Mouse (Mus musculus): ENCODE measurements at regions not wholly inside any gene's neighbourhood (a gene's known extent, or its start where the extent isn't known, plus 50 kb on each side); places are given as distances from the start of the nearest gene placed in this dataset.

DNA sequence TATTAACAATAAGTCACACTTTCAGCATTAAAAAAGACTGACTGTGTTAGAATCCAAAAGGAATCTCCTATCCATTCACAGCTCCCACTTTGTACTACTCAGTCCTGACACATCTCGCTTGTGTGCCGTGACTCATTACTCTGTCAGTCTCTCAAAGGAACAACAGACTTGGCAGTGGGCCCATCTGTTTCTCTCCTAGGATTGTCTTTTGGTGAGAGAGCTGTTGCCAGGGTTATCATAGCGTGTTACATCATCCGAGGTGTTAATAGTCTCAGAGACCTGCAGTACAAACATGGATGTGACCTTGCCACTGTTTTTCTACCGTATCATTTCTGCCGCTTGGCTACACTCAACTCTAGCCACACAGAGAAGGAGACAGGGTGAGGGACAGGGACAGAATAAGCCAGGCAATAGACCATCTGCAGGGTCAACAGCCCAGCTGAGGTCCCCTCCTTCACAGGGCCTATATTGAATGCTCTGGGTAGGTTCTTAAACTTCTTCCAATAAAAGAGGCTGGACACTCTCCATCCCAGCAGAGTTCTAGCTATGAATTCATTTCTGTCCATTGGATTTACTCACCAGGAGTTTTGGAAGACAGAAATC lies 227.2 kb upstream of the Prdm1 start:
- H3K9ac ChIP-seq = no peak overlapping the region
- H3K9me3 ChIP-seq (replicated peaks) = no peaks in the 10 kb centered on the region
- no peaks in the 10 kb centered on the region for H3K4me1 ChIP-seq (replicated peaks)
- H3K27ac ChIP-seq = no peak overlapping the region
- H3K36me3 ChIP-seq = no peaks in the 10 kb centered on the region
- 68% methylated on average over 6 of the region's 6 CpGs for WGBS (ENCODE audit: insufficient replicate concordance)
- no peak for DNase-seq
- H3K27me3 ChIP-seq = no peaks in the 10 kb centered on the region; the same call in 1 of the 2 replicates
- ATAC-seq (ENCODE audit: low read depth) = no peak
- H3K4me3 ChIP-seq (replicated peaks) = no peak overlapping the region
- H3K4me2 ChIP-seq = no peak overlapping the region

DNA sequence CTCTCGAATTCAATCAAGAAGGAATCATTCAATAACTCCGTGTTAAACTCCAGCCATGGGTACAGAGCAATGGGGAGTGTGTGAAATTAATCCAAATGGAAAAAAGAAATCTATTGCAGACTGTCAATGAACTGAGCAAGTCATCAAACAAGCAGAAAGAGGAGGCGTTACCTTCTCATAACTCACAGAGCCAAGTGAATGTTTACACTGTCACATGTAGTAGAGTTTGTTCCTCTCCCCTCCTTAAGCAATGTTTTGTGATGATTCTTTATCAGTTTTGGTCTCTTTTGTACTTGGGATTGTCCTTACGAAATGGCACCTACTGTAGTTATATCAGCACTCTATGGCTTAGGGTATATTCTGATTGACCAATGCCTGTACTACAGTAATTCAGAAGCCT lies 226.6 kb upstream of the Prdm1 start:
- H3K9ac ChIP-seq = no peak overlapping the region
- no peak for DNase-seq
- ATAC-seq (ENCODE audit: low read depth) = no peak
- H3K9me3 ChIP-seq (replicated peaks) = no peaks in the 10 kb centered on the region
- no peaks in the 10 kb centered on the region; the same call in 1 of the 2 replicates for H3K27me3 ChIP-seq
- 48% methylated on average over 4 of the region's 4 CpGs for WGBS (ENCODE audit: insufficient replicate concordance)
- H3K27ac ChIP-seq = no peak overlapping the region
- H3K4me1 ChIP-seq (replicated peaks) = no peaks in the 10 kb centered on the region
- H3K4me3 ChIP-seq (replicated peaks) = no peak overlapping the region
- H3K4me2 ChIP-seq = no peak overlapping the region
- H3K36me3 ChIP-seq = no peaks in the 10 kb centered on the region

DNA sequence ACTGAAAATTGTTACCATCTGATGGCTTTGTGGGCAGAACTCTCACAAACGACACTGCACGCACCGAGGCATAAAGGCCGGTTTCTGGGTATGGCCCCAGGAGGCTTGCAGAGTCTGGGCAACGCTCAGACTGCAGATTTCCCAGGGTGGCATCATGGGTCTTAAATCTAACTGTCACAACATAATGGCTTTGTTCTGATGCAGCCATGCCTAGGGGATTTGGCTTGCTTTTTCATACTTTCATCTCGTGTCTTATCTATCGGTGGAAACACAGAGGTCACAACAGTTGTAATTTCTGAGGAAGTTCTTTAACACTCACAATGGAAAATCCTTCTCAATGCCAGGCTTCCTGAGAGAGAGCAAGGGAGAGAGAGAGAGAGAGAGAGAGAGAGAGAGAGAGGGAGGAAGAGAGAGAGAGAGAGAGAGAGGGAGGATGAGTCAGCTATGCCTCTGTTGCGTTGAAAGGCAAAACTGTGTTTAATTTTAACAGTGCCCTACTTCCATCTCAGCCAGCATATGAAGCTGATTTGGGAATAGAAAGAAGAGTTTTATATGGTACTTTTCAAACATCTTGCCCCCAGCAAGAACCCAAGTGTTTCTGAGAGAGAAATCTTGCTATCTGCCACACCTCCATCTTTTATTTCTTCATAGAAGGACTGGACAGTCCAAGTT lies 224.6 kb upstream of the Prdm1 start:
- Histone ChIP-seq H3K4me3 (replicated peaks) (no peak overlapping the region), H3K36me3 (no peaks in the 10 kb centered on the region), H3K4me2 (no peak overlapping the region), H3K4me1 (replicated peaks) (no peaks in the 10 kb centered on the region), H3K27ac (no peak overlapping the region), H3K9ac (no peak overlapping the region), H3K9me3 (replicated peaks) (no peaks in the 10 kb centered on the region), H3K27me3 (no peaks in the 10 kb centered on the region; the same call in 1 of the 2 replicates)
- ATAC-seq (ENCODE audit: low read depth) (no peak), DNase-seq (no peak)
- WGBS (ENCODE audit: insufficient replicate concordance) = 68% methylated on average over 8 of the region's 8 CpGs

DNA sequence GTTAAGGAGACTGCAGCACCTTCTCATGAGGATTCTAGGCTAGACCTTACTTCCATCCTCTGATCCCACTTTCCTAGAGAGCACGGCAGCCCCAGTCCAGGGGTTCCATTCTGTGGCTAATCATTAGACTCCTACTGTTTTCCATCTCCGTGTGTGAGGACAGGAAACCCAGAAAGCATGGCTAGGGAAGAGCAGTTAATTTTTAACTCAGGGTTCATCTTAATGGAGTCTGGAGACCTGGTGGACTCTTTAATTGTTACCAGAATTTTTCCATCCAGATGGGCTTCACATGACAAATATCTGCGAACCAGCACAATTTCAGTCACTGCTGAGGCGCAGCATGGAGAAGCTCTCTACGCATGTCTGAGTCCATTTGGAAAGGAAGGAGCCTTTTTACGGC lies 222.8 kb upstream of the Prdm1 start:
- no peak overlapping the region for H3K4me3 ChIP-seq (replicated peaks)
- H3K36me3 ChIP-seq = no peaks in the 10 kb centered on the region
- ATAC-seq (ENCODE audit: low read depth) = no peak
- H3K27me3 ChIP-seq = no peaks in the 10 kb centered on the region
- no peak overlapping the region for H3K4me2 ChIP-seq
- DNase-seq = no peak
- no peak overlapping the region for H3K27ac ChIP-seq
- H3K4me1 ChIP-seq (replicated peaks) = no peaks in the 10 kb centered on the region
- 74% methylated on average over 6 of the region's 6 CpGs for WGBS (ENCODE audit: insufficient replicate concordance)
- H3K9ac ChIP-seq = no peak overlapping the region
- no peaks in the 10 kb centered on the region for H3K9me3 ChIP-seq (replicated peaks)

DNA sequence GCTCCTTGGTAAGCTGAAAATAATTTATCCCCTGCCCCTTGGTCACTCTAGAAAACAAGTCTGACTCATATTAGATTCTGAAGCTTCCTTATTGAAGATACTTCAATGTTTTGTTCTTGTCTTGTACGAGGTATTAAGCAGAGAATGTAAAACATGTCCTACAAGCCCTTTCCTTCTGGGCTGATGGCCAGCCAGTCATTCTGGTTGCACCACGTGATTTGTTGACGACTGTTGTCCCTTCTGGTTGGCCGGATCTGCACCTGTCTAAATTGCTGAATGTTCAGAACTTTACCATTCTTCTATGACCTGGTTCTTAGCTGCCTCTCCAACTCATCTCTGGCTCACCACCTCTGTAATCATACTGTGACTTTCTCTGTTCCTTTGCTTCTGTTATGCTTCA lies 220.9 kb upstream of the Prdm1 start:
- H3K4me2 ChIP-seq = no peak overlapping the region
- H3K4me1 ChIP-seq (replicated peaks) = no peaks in the 10 kb centered on the region
- H3K4me3 ChIP-seq (replicated peaks) = no peak overlapping the region
- H3K9ac ChIP-seq = no peak overlapping the region
- H3K27me3 ChIP-seq = no peaks in the 10 kb centered on the region
- H3K27ac ChIP-seq = no peak overlapping the region
- DNase-seq = no peak
- H3K36me3 ChIP-seq = no peaks in the 10 kb centered on the region
- 55% methylated on average over 4 of the region's 4 CpGs for WGBS (ENCODE audit: insufficient replicate concordance)
- ATAC-seq (ENCODE audit: low read depth) = no peak
- H3K9me3 ChIP-seq (replicated peaks) = no peaks in the 10 kb centered on the region

DNA sequence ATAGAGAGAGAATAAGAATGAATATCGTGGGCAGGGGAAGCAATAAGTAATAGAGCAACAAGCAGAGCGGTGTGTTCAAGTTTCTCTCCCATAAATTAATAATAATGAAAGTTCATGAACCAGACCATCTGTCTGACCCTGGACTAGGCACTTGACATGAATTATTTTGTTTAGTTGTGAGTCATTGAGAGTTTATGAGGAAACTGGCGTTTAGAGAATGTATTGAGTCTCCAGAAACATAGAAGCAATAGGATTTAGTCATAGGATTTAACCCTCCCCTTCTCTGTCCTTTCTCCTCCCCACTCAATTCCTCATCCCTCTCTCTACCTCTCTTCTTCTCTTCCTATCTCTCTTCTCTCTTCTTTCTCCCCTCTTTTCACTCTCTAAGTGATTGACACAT lies 219.1 kb upstream of the Prdm1 start:
- Histone ChIP-seq H3K36me3 (no peaks in the 10 kb centered on the region), H3K9ac (no peak overlapping the region), H3K4me2 (no peak overlapping the region), H3K4me3 (replicated peaks) (no peak overlapping the region), H3K27me3 (no peaks in the 10 kb centered on the region), H3K4me1 (replicated peaks) (no peaks in the 10 kb centered on the region), H3K27ac (no peak overlapping the region), H3K9me3 (replicated peaks) (no peaks in the 10 kb centered on the region)
- DNase-seq (no peak), ATAC-seq (ENCODE audit: low read depth) (no peak)
- 65% methylated on average over 3 of the region's 3 CpGs for WGBS (ENCODE audit: insufficient replicate concordance)

DNA sequence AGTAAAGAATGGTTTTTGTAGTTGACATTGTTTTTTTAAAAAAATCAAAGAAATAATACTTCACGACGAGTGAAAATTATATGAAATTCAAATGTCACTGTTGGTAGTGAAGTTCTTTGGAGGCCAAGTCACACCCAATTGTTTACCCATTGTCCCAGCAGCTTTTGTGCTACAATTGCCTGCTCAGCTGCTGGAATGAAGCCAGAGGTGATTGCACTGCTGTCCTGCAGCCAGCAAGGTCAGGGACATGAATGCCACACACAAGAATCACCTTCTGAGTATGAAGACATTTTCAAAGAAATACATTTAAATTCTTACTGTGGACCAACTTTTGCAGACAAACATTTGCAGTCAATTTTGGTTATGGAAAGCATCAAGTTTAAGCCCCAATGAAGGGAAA lies 215.9 kb upstream of the Prdm1 start:
- DNase-seq (no peak), ATAC-seq (ENCODE audit: low read depth) (no peak)
- WGBS (ENCODE audit: insufficient replicate concordance) = 71% methylated on average over 2 of the region's 2 CpGs
- H3K4me1 ChIP-seq (replicated peaks) = no peaks in the 10 kb centered on the region
- H3K27ac ChIP-seq = no peak overlapping the region
- H3K4me2 ChIP-seq = no peak overlapping the region
- H3K27me3 ChIP-seq = no peaks in the 10 kb centered on the region
- no peak overlapping the region for H3K4me3 ChIP-seq (replicated peaks)
- H3K9ac ChIP-seq = no peak overlapping the region
- no peaks in the 10 kb centered on the region for H3K36me3 ChIP-seq
- H3K9me3 ChIP-seq (replicated peaks) = no peaks in the 10 kb centered on the region

DNA sequence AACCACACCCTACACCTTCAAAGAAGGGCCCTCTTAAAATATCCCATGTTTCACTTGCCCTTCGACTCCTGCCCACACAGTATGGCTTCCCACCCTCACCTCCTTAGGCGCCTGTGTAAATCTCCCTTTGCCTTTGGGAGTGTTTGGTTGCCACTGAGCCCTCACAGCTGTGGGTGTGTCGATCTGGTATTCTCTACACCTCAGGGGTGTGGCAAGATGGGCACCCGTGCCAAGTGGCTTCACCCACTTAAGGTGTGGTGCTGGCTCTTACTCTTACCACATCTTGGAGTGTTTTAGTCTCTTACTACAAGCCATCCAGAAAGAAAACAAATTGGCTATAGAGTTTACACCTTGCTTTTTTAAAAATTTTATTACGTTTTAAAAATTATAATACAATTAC lies 205.3 kb upstream of the Prdm1 start:
- Histone ChIP-seq H3K9me3 (replicated peaks) (no peaks in the 10 kb centered on the region), H3K9ac (no peak overlapping the region), H3K4me2 (no peak overlapping the region), H3K27me3 (no peaks in the 10 kb centered on the region), H3K36me3 (no peaks in the 10 kb centered on the region), H3K27ac (no peak overlapping the region), H3K4me3 (replicated peaks) (no peak overlapping the region), H3K4me1 (replicated peaks) (no peaks in the 10 kb centered on the region; the same call in 1 of the 2 replicates)
- DNase-seq = no peak
- 64% methylated on average over 5 of the region's 5 CpGs for WGBS (ENCODE audit: insufficient replicate concordance)
- no peak for ATAC-seq (ENCODE audit: low read depth)

DNA sequence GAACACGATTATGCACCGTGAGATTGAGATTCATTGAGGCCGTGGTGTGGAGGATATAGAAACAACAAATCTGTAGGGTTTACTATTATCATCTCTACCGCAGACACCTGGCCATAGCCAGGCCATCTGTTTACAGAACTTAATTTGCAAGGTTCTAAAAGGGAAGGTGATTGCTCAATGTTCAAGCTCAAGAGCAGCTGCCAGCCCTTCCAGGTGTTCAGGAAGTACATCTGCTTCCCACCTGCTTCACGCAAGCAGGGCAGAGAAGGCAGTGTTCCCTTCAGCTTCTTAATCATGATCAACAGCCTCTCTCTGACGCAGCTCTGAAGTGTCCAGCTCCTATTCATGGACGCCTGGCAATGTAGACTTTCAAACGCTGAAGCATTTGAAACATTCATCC lies 202.4 kb upstream of the Prdm1 start:
- Histone ChIP-seq H3K4me3 (replicated peaks) (no peak overlapping the region), H3K36me3 (no peaks in the 10 kb centered on the region), H3K27me3 (no peaks in the 10 kb centered on the region), H3K4me2 (no peak overlapping the region), H3K9ac (no peak overlapping the region), H3K4me1 (replicated peaks) (no peaks in the 10 kb centered on the region), H3K27ac (no peak overlapping the region), H3K9me3 (replicated peaks) (no peaks in the 10 kb centered on the region)
- WGBS (ENCODE audit: insufficient replicate concordance) = 73% methylated on average over 8 of the region's 8 CpGs
- DNase-seq (no peak), ATAC-seq (ENCODE audit: low read depth) (no peak)

DNA sequence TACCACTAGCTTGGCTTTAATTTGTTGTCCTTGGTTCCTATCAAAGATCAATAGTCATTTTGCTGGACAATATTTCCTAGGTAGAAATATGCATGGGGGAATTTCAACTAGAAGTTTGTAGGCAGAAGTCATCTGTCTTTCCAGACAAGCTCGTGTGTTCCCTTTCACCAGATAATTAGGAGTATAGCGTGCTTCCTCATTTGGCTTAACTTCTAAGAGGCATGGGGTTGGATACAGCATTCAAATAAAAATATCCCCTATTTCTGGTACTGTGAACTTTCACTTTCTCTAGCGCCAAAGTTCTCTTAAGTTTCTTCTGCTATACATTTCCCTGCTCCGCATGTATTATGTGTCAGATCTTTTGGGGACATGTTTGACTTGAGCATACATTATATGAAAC lies 200.7 kb upstream of the Prdm1 start:
- Histone ChIP-seq H3K36me3 (no peaks in the 10 kb centered on the region), H3K27me3 (no peaks in the 10 kb centered on the region), H3K9me3 (replicated peaks) (no peaks in the 10 kb centered on the region), H3K4me2 (no peak overlapping the region), H3K4me1 (replicated peaks) (0 out of 2 replicates have a peak, but pooled peaks cover 3% of the 10 kb centered on the region), H3K9ac (no peak overlapping the region), H3K27ac (no peak overlapping the region), H3K4me3 (replicated peaks) (no peak overlapping the region)
- DNase-seq (no peak), ATAC-seq (ENCODE audit: low read depth) (no peak)
- WGBS (ENCODE audit: insufficient replicate concordance) = 60% methylated on average over 4 of the region's 4 CpGs

DNA sequence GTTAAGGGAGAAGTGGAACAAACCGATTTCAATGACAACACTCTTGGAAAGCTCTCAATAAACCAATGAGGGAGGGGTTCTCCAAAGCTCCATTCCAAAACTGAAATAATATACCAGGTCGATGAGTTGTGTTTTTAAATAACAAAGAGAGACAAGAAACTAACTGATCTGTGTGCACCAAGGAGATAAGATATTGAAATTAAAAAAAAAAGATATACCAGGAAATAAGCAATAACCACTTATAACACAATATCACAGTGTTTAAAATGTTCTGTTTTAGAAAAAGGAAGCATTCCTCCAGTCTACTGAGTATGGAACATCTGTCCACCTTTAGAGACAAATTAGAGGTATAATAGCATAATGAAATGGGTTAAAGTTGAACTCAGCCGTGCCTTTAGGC lies 196.3 kb upstream of the Prdm1 start:
- Histone ChIP-seq H3K27ac (no peak overlapping the region), H3K4me3 (replicated peaks) (no peak overlapping the region), H3K9ac (no peak overlapping the region), H3K4me1 (replicated peaks) (0 out of 2 replicates have a peak, but pooled peaks cover 3% of the 10 kb centered on the region), H3K4me2 (no peak overlapping the region), H3K27me3 (no peaks in the 10 kb centered on the region), H3K36me3 (no peaks in the 10 kb centered on the region), H3K9me3 (replicated peaks) (no peaks in the 10 kb centered on the region)
- WGBS (ENCODE audit: insufficient replicate concordance) = 45% methylated on average over 3 of the region's 3 CpGs
- ATAC-seq (ENCODE audit: low read depth) (no peak), DNase-seq (no peak)

DNA sequence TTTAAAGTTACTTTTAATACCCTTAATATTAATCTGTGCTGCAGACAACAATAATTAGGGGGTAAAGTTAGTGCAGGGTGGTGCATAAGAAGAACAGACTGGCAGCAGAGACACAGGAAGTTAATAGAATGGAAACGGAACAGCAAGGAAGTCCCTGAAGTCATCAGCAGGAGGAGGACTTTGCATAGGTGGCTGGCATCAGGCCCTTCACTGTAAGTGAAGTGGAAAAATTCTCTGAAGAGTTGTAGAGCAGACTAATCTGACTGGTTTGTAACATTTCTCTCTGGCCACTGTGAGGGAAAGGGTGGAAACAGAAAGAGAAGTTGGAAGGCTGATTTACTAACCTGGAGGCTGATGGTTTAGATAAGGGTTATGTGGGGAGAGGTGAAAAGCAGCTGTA lies 195.5 kb upstream of the Prdm1 start:
- DNase-seq = no peak
- H3K27me3 ChIP-seq = no peaks in the 10 kb centered on the region
- no peak overlapping the region for H3K27ac ChIP-seq
- H3K4me3 ChIP-seq (replicated peaks) = no peak overlapping the region
- H3K36me3 ChIP-seq = no peaks in the 10 kb centered on the region
- ATAC-seq (ENCODE audit: low read depth) = no peak
- WGBS (ENCODE audit: insufficient replicate concordance) = 56% methylated on average over 1 of the region's 1 CpGs
- H3K9ac ChIP-seq = no peak overlapping the region
- no peaks in the 10 kb centered on the region for H3K9me3 ChIP-seq (replicated peaks)
- H3K4me2 ChIP-seq = no peak overlapping the region
- 0 out of 2 replicates have a peak, but pooled peaks cover 3% of the 10 kb centered on the region for H3K4me1 ChIP-seq (replicated peaks)

Measured in liver, embryonic 13.5 days (tissue).